Mouse (Mus musculus): ENCODE data around the gene Prtn3. TPM values are rescaled to one million over a fixed set of nuclear protein-coding genes. Genes with fewer than 3 reads are reported as not detected.
"Not testable (repeated sequence)": the region's sequence is repeated elsewhere in the genome, so short reads cannot be mapped to it uniquely, and the experiment has no call there.

Gene Prtn3
- total RNA-seq, 1 experiment from 2014 or later = not detected

DNA sequence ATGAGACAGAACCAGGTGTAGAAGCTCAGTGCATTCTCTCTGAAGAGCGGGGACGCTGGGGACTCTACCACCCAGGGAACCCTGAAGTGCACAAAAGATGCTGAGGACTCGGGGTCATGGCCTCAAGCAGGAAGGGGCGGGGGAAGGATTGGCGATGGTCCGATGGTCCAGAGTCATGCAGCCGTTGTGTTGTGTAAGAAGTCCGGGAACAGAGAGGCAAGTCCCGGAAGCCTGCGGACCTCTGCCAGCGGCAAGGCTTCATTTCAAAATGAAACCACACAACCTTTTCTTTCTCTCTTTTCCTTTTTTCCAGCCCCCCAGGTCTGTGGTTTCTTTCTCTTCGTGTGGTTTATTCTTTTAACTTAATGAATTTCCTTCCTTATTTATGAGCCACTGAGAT, 3.5 kb downstream of the Prtn3 start:
- DNase-seq = no peak

- DNase-seq = no peak
Measured at GRCm38 (mm10) chr10:79879527-79879926, 5.3 kb downstream of the Prtn3 start.

DNA sequence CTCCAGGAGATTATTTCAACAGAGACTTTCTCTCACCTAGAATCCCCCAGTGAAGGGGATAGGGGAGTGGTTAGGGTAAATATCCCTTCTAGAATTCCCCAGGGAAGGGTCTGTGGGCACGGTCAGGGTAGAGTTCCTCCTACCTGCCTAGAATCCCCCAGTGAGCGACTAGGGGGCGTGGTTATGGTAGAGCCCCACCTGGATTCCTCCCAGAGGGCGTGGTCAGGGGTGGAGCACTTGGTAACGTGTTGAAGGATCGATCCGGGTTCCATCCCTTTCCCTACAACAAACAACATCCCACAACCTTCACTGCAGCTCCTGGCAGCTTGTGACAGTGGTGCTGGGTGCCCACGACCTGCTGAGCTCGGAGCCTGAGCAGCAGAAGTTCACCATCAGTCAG, 6.4 kb downstream of the Prtn3 start:
- no peak for DNase-seq

GRCm38 (mm10) chr10:79881981-79882380, 7.7 kb downstream of the Prtn3 start:
- DNase-seq = no peak

DNA sequence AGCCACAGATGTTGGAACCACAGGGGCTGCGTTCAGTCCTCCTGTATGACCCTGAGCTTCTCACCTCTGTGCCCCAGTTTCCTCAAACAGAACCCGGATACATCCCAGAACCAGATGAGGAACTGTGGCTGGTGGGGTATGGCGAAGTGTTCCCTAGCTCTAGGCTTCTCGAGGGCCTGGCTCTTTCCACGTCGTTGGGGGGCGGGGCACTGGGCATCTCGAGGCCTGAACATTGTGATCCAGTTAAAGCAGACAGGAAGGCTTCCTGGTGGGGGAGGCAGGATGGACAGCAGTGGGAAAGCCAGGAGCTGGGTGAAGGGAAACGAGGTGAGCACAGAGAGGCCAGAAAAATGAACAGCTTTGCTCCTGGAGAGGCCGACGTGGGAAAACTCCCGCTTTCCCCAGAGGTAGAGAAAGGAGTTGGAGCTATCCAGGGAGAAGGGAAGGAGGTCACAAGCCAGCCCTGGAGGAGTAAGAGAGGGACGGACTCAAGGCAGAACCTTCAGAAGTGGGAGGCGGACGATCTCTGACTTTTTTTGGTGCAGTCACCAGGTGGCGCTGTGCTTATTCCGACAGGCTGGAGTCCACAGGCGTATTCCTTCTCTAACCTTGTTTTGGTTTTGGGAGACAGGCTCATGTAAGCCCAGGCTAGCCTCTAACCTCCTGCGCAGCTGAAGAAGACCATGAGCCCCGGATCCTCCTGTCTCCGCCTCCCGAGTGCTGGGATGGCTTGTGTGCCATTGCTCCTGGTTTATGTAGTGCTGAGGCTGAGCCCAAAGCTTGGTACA, 9.2 kb downstream of the Prtn3 start:
- peak; percentile 83 for DNase-seq

- peak; percentile 85 for DNase-seq
Measured at GRCm38 (mm10) chr10:79884446-79884845, 10.2 kb downstream of the Prtn3 start.

DNA sequence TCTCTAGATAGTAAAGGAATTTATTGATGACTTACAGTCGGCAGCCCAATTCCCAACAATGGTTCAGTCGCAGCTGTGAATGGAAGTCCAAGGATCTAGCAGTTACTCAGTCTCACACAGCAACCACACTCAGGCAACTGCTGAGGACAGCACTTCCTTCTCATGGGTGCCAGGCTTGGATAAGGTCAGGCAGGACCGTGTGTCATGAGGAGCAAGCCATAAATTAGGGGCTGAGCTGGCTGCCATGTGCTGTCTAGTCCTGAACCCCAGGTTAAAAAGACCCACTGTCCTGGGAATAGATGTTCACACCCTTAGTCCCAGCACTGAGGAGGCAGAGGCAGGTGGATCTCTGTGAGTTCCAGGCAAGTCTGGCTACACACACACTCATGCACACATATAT, 10.7 kb downstream of the Prtn3 start:
- not testable (repeated sequence) for DNase-seq

GRCm38 (mm10) chr10:79886054-79886453, 11.8 kb downstream of the Prtn3 start, which contains the start of gene Elane:
Gene Elane (plus strand): TSS chr10:79886247.
- no peak for DNase-seq

DNA sequence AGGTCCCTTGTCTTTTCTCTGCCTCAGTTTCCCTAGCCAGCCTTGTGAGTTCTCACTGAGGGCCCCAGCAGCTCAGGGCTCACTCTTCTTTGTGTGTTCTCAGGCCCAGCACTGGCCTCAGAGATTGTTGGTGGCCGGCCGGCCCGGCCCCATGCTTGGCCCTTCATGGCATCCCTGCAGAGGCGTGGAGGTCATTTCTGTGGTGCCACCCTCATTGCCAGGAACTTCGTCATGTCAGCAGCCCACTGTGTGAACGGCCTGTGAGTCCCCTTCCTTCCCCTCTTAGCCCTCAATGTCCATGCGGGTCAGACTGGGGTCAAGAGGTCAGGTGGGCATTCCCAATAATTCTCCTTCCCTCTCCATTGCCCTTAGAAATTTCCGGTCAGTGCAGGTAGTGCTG, 12.3 kb downstream of the Prtn3 start:
- no peak for DNase-seq

DNA sequence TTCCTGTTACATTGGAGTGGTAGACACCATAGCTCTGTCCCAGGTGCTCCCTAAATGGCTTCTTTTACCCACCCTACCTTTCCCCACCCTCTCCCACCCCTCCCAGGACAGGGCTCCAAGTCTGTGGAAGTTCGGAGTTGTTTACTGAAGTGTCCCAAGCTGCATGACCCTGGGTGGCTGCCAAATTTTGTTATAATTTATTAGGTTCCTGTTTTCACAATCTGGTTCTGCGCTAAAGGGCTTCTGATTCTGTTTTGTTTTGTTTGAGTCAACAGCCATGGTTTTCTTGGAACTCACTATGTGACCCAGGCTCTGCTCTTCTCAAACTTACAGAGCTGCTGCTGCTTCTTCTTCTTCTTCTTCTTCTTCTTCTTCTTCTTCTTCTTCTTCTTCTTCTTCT, 15.1 kb downstream of the Prtn3 start:
- no peak for DNase-seq

- DNase-seq = no peak
Measured at GRCm38 (mm10) chr10:79890670-79891069, 16.4 kb downstream of the Prtn3 start, which contains the start of gene Cfd. Gene Cfd (plus strand): TSS chr10:79890853.

DNA sequence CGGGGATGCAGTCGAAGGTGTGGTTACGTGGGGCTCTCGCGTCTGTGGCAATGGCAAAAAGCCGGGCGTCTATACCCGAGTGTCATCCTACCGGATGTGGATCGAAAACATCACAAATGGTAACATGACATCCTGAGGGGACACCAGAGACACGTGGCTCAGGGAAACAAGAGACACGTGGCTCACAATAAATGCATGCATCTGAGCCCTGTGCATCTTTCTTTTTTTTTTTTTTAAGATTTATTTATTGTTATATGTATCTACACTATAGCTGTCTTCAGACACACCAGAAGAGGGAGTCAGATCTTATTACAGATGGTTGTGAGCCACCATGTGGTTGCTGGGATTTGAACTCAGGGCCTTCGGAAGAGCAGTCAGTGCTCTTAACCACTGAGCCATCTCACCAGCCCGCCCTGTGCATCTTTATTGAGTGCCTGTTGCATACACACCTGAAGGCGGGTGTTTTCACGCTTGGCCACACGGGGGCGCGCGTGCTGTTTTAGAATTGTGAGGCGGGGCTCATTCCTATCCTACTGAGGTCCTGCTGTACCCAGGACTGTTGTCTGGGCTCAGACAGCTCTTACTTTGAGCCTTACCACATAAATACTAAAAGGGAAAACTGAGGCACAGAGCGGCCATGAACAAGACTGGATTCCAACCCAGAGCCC, 18.3 kb downstream of the Prtn3 start:
- DNase-seq = peak; percentile 82

DNA sequence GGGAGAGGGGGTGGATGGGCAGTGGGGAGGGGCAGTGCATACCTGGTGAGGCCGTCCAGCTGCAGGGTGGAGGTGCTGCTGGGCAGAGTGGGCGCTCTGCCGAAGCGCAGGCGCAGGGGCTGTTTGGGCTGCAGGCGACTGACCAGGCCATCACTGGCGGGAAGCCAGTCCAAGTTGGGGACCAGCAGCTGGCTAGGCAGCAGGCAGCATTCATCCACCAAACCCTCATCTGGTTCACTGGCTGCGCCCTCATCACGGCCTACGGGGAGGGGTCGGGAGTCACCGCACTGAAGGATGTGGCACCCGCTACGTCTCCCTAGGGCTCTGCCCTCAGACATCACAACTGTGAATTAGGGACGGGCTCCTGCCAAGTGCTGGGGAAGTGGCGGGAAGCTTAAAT, 22.0 kb downstream of the Prtn3 start:
- no peak for DNase-seq

GRCm38 (mm10) chr10:79896814-79897213, 22.5 kb downstream of the Prtn3 start:
- DNase-seq = no peak

- DNase-seq = no peak
Measured at GRCm38 (mm10) chr10:79897316-79898245, 23.3 kb downstream of the Prtn3 start.

- no peak for DNase-seq
Measured at GRCm38 (mm10) chr10:79900951-79901410, 26.7 kb downstream of the Prtn3 start.

DNA sequence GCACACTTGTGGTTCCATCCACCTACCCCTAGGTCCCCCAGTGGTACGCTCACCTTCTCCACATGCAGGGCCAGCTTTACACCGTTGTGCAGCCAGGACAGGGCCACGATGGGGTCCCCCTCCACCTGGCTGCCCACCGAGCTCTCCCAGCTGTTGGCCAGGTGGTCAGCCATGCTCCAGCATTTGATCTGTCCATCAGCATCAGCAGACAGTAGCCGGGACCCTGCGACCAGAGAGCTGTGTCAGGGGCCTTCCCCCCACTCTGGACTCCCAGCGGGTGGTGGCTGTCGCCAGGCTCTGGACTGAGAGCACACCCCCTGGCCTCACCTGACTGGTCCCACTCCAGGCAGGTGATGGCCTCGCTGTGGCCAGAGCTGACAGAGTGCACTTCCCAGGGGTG, 32.4 kb downstream of the Prtn3 start:
- no peak for DNase-seq

DNA sequence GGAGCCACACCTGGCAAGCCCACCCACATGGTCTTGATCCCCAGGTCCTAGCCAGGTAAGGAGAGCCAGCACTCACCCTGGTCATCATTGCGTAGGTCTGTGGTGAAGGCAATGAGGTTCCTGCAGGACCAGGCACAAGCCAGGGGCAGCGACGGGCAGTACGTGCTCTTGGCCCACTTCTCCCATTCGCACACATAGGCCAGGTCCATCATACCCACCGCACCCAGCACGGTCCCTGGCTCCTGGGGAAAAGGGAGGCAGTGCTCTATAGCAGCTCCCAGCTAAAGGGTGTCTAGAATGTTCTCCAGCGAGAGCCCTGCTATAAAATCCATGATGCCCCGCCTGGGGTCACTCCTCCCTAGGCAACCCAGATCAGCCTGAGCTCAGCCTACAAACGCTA, 33.1 kb downstream of the Prtn3 start:
- no peak for DNase-seq

GRCm38 (mm10) chr10:79908167-79909091, 34.2 kb downstream of the Prtn3 start, which contains the start of gene Med16:
Gene Med16 (minus strand): TSS chr10:79908923.
- peak; percentile 94 for DNase-seq

DNA sequence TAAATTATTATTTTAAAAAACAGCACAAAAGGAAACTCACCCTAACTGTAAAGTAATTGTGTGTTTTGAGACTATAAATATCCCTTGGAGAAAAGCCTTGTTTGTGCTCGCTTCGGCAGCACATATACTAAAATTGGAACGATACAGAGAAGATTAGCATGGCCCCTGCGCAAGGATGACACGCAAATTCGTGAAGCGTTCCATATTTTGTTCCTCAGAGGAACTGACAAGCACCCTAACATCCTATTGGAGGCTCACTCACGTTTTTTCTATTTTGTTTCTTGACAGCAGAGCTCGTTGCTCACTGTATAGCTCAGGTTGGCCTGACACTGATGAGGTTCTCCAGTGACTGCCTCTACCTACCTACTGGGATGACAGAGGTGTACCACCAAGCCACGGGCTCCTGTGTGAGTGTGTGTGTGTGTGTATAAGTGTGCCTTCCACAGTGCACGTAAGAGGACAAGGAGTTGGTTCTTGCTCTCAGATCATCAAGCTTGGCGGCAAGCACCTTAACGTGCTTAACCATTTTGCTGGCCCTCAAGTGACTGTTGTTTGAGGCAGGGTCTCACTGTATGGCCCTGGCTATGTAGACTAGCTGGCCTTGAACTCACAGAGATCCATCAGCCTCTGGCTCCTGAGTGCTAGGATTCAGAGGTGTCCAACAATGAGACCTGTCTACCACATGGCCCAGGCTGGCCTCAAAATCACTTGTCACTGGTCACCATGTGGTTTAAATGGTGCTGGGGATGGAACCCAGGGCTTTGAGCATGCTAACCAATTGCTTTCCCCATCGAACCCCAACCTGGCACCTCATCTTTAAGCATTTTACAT, 35.0 kb downstream of the Prtn3 start:
- DNase-seq = no peak
